Mouse (Mus musculus) lung, embryonic 15.5 days (tissue): ENCODE results near the gene Dhx33. TPM values are rescaled to one million over a fixed set of nuclear protein-coding genes. Genes with fewer than 3 reads are reported as not detected.

ENCODE experiments used
- ATAC-seq: fragments of 200-750 bp; cut with Nextera tagmentation; 2 replicates; pipeline ENCODE4 v1.8.0; 2017; ENCODE audit warnings: moderate number of reproducible peaks, borderline replicate concordance; ENCODE audit not compliant: low FRiP score, low TSS enrichment; ENCODE audit errors: extremely low read depth
- H3K27ac ChIP-seq: fragments of 300-500 bp; sonication (generic); 2 replicates; pipeline ENCODE4 v1.5.1; 2015; ENCODE audit warnings: moderate library complexity, mild to moderate bottlenecking, inconsistent platforms
- H3K27me3 ChIP-seq: fragments of 300-500 bp; sonication (generic); 2 replicates; pipeline ENCODE4 v1.6.1; 2015; ENCODE audit warnings: inconsistent platforms
- H3K36me3 ChIP-seq: fragments of 300-500 bp; sonication (generic); 2 replicates; pipeline ENCODE4 v1.6.1; 2015; ENCODE audit warnings: inconsistent platforms
- H3K4me1 ChIP-seq: fragments of 300-500 bp; sonication (generic); 2 replicates; pipeline ENCODE4 v1.6.1; 2015; ENCODE audit warnings: inconsistent platforms
- H3K4me2 ChIP-seq: fragments of 300-500 bp; sonication (generic); 2 replicates; pipeline ENCODE4 v1.6.1; 2015; ENCODE audit warnings: inconsistent platforms, mild to moderate bottlenecking, moderate library complexity
- H3K4me3 ChIP-seq: fragments of 300-500 bp; sonication (generic); 2 replicates; pipeline ENCODE4 v1.5.1; 2015; ENCODE audit warnings: mild to moderate bottlenecking, inconsistent platforms
- H3K9ac ChIP-seq: fragments of 300-500 bp; sonication (generic); 2 replicates; pipeline ENCODE4 v1.6.1; 2015; ENCODE audit warnings: inconsistent platforms
- H3K9me3 ChIP-seq: fragments of 300-500 bp; sonication (generic); 2 replicates; pipeline ENCODE4 v1.6.1; 2016; ENCODE audit warnings: inconsistent platforms
- WGBS: fragments of 180-500 bp; shearing (Covaris S2); methylation state at CpG from one replicate; pipeline ENCODE4 v1.1.7; 2015; 5-methylcytosine and 5-hydroxymethylcytosine counted together
- polyA plus RNA-seq: library from polyadenylated mRNA; unstranded; fragments of >200 nt; fragmentation: Nextera tagmentation; extraction: Ambion mirVana; gene quantifications from 2 replicates; pipeline ENCODE4 v1.2.1, GENCODE M21; 2015

Dhx33 gene
- 18.4 and 18.6 TPM in 2 replicates for polyA plus RNA-seq

DNA sequence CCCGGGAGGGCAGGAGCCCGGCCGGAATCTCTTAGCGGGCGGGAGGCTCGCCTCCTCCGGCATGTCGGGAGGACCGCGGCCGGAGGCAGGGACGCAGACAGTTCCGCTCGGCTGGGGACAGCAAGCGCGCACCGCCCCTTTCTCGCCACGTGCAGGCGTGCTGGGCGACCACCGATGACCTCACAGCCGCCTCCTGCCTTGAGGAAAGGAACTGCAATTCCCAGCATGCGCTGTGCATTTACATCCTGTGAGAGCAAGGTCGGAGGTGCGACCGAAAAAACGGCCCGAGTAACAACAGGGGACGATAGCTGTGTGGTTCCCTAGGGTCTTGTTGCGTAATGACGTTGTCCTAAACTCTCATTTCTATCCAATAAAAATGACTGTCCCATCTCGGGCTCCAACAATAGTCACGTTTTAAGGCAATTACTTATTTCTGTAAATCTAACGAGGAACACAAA lies at the start of gene Dhx33:
Gene Dhx33 (minus strand): TSS at position 122 of the 458 bp plus-strand sequence.
- H3K27me3 ChIP-seq, result no peaks in the 10 kb centered on the region
- H3K36me3 ChIP-seq, result peaks cover 31% of the 10 kb centered on the region
- H3K9me3 ChIP-seq, result no peaks in the 10 kb centered on the region
- peak within 1 kb of the TSS; percentile 86 for H3K4me2 ChIP-seq
- peak within 1 kb of the TSS; percentile 78 for H3K27ac ChIP-seq
- under 1% methylated on average over 35 of the region's 35 CpGs for WGBS
- H3K4me3 ChIP-seq, result peak within 1 kb of the TSS; percentile 94
- H3K9ac ChIP-seq, result peak within 1 kb of the TSS; percentile 76
- peaks cover 16% of the 10 kb centered on the region for H3K4me1 ChIP-seq
- peak; percentile 99 for ATAC-seq

DNA sequence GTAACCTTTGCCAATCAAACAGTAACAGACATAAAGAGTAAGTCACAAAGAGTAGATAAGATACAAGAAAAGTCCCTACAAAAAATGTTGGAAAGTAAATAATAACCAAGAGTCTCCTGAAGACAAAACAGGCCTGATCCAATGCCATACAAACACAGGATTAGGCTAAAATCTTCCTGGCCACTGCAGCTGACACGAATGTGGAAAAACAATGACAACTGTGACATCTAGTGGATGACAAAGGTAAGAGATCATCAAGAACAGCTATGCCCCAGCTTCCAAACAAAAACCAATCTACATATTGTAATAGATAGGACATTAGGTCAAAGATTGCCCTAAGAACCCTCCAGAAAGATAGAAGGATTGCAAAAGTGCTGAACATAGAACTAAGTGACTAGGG lies 48.3 kb upstream of the Dhx33 start:
- Histone ChIP-seq H3K4me2 (no peak overlapping the region), H3K27ac (no peak overlapping the region), H3K9me3 (no peaks in the 10 kb centered on the region), H3K4me3 (no peak overlapping the region), H3K36me3 (no peaks in the 10 kb centered on the region), H3K9ac (no peak overlapping the region), H3K4me1 (no peaks in the 10 kb centered on the region), H3K27me3 (no peaks in the 10 kb centered on the region)
- no peak for ATAC-seq
- WGBS, result 6% methylated on average over 1 of the region's 1 CpGs

DNA sequence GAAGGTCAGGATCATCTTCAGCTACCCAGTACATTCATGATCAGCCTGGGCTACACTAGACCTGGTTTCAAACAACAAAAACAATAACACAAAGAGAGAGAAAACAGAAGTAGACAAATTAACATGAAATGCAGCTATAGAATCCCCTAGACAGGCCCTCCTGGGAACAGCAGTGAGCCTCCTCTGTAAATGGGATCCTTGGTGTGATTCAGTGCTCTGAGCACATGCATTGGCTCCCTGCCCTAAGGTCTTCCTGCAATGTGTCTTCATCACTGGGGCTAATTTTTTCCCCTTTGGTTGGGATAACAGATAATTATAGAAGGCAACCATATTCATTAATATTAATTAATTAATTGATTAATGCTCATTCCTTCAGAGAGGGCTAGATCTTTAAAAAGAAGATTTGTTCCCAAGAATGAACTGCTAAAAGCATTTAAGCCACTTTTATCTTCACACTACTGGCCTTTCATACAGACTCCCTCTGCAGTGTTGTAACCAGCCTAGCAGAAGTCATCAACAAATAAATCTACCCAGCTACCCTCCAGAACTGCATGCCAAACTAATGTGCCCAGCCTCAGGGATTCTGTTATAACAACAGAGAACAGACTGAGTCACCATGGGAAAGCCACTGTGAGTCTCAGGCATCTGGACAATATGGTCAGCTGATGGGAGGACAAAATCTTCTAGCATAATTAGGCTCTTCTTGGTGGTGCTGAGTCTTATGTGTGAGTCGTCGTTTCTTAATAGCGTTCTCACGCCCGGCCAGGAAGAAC lies 35.5 kb upstream of the Dhx33 start:
- H3K4me2 ChIP-seq, result no peak overlapping the region
- WGBS, result 97% methylated on average over 5 of the region's 5 CpGs
- H3K4me3 ChIP-seq, result no peak overlapping the region
- no peak overlapping the region for H3K9ac ChIP-seq
- no peak overlapping the region for H3K27ac ChIP-seq
- ATAC-seq, result no peak
- no peaks in the 10 kb centered on the region for H3K4me1 ChIP-seq
- H3K27me3 ChIP-seq, result no peaks in the 10 kb centered on the region
- H3K9me3 ChIP-seq, result no peaks in the 10 kb centered on the region
- no peaks in the 10 kb centered on the region for H3K36me3 ChIP-seq

DNA sequence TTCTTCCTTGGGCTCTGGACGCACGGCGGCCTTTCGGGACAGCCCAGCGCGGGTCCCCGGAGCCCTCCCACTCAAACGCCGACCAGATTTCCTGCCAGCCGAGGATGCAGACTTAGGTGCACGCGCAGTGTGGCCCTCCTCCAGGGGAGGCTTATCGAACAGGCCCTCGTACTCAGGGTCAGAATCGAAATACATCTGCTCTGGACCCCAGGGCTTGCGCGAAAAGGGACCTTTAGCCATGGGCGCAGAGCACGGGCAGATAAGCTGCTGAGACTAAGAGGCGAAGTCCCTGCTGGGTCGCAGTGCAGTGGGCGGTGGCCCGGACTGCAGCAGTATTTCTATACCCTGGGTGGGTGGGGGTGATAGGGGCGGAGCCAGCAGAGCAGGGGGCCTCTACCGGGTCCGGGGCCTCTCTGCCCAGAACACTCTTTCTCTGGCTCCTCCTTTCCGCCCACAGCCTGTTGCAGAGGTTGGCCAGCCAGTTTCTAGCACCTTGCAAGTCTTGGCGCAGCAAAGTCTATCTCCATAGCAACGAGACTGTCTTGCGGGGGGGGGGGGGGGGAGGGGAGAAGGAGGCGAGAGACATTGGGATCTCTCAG lies 29.0 kb upstream of the Dhx33 start, which contains the start of gene 6330403K07Rik:
Gene 6330403K07Rik (minus strand): TSS at position 351 of the 599 bp plus-strand sequence.
- under 1% methylated on average over 29 of the region's 31 CpGs for WGBS
- Histone ChIP-seq H3K9me3 (no peaks in the 10 kb centered on the region), H3K36me3 (peaks cover under 1% of the 10 kb centered on the region; the same call in 1 of the 2 replicates), H3K4me1 (peaks cover 13% of the 10 kb centered on the region; the same call in 1 of the 2 replicates), H3K4me3 (peak within 1 kb of the TSS; percentile 60), H3K9ac (peak within 1 kb of the TSS; percentile 51), H3K4me2 (peak within 1 kb of the TSS; percentile 91), H3K27ac (peak within 1 kb of the TSS; percentile 80), H3K27me3 (no peaks in the 10 kb centered on the region)
- ATAC-seq, result peak; percentile 98

DNA sequence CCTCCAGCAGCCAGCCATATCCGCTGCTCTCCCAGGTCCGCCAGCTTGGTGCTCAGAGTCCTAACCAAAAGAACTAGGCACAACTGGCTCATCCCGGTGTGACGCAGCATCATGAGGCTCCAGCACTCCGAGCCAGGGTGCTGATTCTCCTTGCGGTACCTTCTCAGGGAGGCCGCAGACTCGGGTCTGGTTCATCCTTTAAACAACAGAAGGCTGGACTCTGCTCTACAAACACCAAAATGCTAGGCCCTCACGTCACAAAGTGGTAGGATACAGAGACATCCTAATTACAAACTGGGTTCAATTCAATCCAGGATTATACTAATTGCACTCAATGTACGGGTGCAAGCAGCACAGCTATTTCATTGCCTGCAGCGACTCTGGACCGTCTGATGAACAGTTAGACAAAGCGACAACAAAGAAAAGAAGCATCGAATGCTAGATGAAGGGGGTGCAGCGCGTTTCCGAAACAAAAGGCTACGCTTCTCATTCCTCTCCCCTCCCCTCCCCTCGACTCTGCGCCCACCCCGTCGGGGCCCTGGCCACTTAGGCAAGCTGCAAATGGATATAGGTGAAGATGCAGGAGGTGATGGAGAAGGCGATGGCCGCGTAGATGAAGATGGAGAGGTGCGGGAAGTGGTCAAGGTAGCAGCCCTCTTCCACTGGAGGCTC lies 28.4 kb upstream of the Dhx33 start:
- ATAC-seq, result no peak; the same call in none of the 2 replicates
- 5% methylated on average over 26 of the region's 26 CpGs for WGBS
- peak overlapping the region; percentile 80 for H3K27ac ChIP-seq

DNA sequence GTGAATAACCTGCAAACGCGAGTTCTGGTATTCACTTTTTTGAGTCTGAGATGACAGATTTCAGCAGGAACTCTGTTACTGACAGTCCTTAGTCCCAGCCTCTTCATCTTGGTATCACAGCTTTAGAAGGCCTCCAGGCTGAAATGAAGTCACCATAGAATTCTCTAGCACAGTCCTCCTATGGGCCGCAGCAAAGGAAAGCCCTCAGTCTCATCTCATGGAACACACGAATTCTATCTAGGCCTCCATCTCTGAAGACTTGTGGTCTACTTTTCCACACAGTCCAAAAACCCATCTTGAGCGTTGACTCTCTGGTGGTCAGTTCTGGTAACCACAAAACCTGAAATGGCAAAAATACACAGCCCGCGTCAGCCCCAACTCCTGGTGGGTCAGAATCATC lies 27.8 kb upstream of the Dhx33 start:
- Histone ChIP-seq H3K4me1 (peaks cover 13% of the 10 kb centered on the region; the same call in 1 of the 2 replicates), H3K9me3 (no peaks in the 10 kb centered on the region), H3K27me3 (no peaks in the 10 kb centered on the region), H3K27ac (peak overlapping the region; percentile 80; the same call in 1 of the 2 replicates), H3K4me2 (peak overlapping the region; percentile 91), H3K9ac (peak overlapping the region; percentile 51), H3K4me3 (peak overlapping the region; percentile 60), H3K36me3 (peaks cover 13% of the 10 kb centered on the region)
- 43% methylated on average over 7 of the region's 7 CpGs for WGBS
- no peak for ATAC-seq

More for the DNA sequence above, 28.4 kb upstream of the Dhx33 start:
- H3K27me3 ChIP-seq, result no peaks in the 10 kb centered on the region
- peak overlapping the region; percentile 60 for H3K4me3 ChIP-seq
- peak overlapping the region; percentile 91 for H3K4me2 ChIP-seq
- peaks cover 7% of the 10 kb centered on the region for H3K36me3 ChIP-seq
- H3K4me1 ChIP-seq, result peaks cover 13% of the 10 kb centered on the region; the same call in 1 of the 2 replicates
- no peaks in the 10 kb centered on the region for H3K9me3 ChIP-seq
- H3K9ac ChIP-seq, result peak overlapping the region; percentile 51

DNA sequence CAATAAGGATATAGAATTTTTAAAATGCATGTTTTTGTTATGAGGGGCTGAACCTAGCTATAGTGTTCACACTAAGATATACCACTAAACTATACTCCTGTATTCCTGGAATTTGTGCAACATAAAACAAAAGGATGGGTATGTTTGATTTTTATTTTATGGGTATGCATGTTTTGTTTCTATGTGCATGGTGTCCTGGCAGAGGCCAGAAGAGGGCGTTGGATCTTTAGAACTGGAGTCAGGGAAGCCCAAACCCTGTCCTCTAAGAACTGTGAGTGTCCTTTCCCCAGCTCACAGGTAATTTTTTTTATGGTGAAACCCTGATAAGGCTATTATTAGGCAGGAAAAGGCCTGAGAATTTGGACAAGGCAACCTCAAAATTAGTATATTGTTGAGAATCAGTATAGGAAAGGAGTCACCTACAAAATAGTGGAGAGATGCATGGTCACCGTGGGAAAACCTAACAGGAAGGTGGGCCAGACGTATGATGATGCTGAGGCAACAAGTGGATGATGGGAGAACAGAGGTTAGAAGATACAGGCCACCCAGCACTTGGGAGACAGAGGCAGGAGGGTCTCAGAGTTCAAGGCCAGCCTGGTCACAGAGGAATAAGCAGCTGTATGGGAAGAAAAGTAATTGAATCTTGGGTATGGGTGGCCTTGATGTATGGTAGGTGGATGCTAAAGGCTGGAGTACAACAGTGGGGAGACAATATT lies 25.3 kb upstream of the Dhx33 start:
- peaks cover 36% of the 10 kb centered on the region for H3K36me3 ChIP-seq
- no peaks in the 10 kb centered on the region for H3K27me3 ChIP-seq
- no peak overlapping the region for H3K4me3 ChIP-seq
- 78% methylated on average over 3 of the region's 3 CpGs for WGBS
- H3K4me1 ChIP-seq, result peaks cover 13% of the 10 kb centered on the region; the same call in 1 of the 2 replicates
- no peaks in the 10 kb centered on the region for H3K9me3 ChIP-seq
- no peak overlapping the region for H3K27ac ChIP-seq
- no peak overlapping the region for H3K4me2 ChIP-seq
- H3K9ac ChIP-seq, result no peak overlapping the region
- ATAC-seq, result no peak

DNA sequence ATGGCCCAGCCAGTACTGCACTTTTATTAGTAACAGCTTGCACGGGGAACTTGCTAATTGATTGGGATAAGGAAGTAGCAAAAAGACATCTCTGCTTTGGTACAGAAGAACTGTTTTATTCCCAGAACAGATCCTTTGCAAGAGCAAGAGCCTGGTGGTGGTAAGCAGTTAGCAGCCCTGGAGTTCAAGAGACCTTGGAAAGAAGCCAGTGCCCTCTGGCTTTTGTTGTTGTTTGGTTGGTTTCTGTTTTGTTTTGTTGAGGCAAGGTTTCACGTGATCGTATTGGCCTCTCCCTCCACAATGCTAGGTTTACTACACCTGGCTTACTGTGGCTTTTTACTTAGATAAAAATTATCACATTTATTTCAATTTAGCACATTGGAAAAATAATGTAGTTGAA lies 24.0 kb upstream of the Dhx33 start:
- no peaks in the 10 kb centered on the region for H3K27me3 ChIP-seq
- peaks cover 13% of the 10 kb centered on the region; the same call in 1 of the 2 replicates for H3K4me1 ChIP-seq
- no peaks in the 10 kb centered on the region for H3K9me3 ChIP-seq
- H3K9ac ChIP-seq, result no peak overlapping the region
- no peak for ATAC-seq
- no peak overlapping the region for H3K4me2 ChIP-seq
- 72% methylated on average over 3 of the region's 3 CpGs for WGBS
- H3K4me3 ChIP-seq, result no peak overlapping the region
- H3K27ac ChIP-seq, result no peak overlapping the region
- H3K36me3 ChIP-seq, result peaks cover 47% of the 10 kb centered on the region

DNA sequence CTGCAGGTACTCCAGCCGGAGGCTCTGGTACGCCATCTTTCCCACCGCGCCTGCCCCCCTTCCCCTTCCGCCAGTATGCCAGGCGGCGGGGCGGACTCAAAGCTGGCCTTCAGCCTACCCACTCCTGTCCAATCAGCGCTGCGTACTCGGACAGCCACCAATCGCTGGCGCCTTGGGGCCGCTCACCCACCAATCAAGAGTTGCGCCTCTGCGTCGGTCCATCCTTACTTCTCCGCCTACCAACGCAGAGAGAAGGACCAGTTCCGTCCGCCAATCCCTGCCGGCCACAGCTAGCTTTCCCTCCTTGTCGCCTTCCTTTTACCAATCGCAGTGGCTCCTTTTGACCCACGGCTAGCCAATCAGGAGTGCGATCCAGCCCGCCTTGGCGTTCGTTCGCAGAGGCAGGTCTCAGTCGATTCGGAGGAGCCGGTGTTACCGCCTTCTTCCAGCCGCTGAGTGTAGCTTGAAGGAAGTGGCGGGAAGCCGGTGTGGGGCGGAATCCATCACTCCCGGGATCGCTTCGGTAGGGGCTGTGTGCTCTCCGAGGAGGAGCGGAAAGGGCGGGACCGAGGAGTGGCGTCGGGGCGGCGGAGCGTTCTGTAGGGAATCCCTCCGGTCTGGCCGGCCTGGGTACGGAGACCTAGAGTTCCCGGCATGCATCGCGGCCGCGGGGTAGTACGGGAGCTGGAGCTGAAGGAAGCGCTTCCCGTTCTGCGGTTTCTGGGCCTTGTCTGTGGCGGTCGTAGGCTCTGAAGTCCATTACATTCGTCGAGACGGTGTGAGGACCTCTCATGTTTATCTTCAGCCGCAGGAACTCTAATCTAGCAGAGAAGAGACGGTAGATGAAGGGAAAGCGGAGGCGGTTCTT lies 15.2 kb upstream of the Dhx33 start, which contains the start of the genes Mis12 and Derl2:
Gene Mis12 (plus strand): TSS at position 411 of the 868 bp plus-strand sequence.
Gene Derl2 (minus strand): TSS at position 641 of the 868 bp plus-strand sequence.
- peak; percentile 100 for ATAC-seq
- H3K9me3 ChIP-seq, result no peaks in the 10 kb centered on the region
- peaks cover 28% of the 10 kb centered on the region for H3K4me1 ChIP-seq
- H3K9ac ChIP-seq, result peak within 1 kb of the TSS; percentile 93
- under 1% methylated on average over 71 of the region's 71 CpGs for WGBS
- peak within 1 kb of the TSS; percentile 85 for H3K4me3 ChIP-seq
- peak within 1 kb of the TSS; percentile 84 for H3K4me2 ChIP-seq
- H3K27me3 ChIP-seq, result no peaks in the 10 kb centered on the region
- H3K27ac ChIP-seq, result peak within 1 kb of the TSS; percentile 96
- H3K36me3 ChIP-seq, result peaks cover 27% of the 10 kb centered on the region

DNA sequence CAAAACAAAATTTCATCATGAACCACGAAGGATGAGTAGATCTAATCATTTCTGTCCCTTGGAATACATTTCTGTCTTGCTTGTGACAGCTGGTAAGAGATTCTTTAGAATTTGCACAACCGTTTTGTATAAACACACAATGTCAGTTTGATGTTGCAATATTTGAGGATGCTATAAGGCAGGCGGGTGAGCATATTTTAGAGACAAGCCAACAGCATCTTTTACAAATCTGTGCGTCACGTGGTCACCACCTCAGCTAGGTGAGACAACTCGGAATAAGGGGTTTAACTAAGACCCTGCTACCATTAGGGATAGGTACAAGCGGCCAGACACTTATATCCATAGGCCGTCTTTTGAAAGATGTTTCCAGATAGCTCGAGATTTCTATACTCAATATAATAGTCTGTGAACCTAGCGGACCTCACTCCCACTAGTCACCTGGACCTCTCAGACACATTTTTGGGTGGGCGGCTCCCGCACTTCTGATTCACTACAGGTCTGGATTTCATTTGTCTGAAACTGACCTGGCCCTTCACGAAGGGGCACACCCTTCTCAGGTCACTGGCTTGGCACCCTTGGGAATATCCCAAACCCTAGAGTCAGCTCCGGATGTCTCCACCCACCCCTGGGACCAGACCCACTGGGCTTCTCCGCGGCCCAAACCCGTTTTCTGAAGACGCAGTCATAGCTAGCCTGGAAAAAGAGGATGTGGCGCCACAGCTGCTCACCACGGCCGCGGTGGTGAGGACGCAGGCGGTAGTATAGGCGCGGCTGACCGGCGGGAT lies 14.4 kb upstream of the Dhx33 start:
- Histone ChIP-seq H3K36me3 (peaks cover 27% of the 10 kb centered on the region; the same call in 1 of the 2 replicates), H3K27ac (peak overlapping the region; percentile 75), H3K4me2 (peak overlapping the region; percentile 65), H3K27me3 (no peaks in the 10 kb centered on the region), H3K4me1 (peaks cover 28% of the 10 kb centered on the region), H3K9ac (peak overlapping the region; percentile 93), H3K4me3 (peak overlapping the region; percentile 85), H3K9me3 (no peaks in the 10 kb centered on the region)
- peak; percentile 13; the same call in 1 of the 2 replicates for ATAC-seq
- 3% methylated on average over 28 of the region's 28 CpGs for WGBS
